Mouse (Mus musculus): Measurements from ENCODE around the gene Pkm.

Pkm gene

DNA sequence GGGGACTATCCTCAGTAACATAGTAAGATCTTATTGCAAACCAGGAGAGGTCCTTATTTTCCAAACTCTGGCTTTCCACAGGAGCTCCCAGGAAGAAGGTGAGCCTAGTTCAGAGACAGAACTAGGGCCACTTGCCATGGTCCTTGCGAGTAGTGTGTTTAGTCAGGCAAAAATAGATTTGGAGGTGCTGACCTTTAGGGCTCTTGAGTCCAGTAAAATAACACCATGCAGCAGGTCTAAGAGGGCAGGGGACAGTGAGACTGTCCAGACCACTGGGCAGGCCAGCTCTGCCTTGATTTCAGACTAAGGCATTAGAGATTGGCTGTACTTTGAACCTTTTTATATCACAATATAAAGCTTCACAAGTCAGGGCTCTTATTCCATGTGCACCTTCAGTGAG lies 10.6 kb downstream of the Pkm start:
- no peak for DNase-seq

DNA sequence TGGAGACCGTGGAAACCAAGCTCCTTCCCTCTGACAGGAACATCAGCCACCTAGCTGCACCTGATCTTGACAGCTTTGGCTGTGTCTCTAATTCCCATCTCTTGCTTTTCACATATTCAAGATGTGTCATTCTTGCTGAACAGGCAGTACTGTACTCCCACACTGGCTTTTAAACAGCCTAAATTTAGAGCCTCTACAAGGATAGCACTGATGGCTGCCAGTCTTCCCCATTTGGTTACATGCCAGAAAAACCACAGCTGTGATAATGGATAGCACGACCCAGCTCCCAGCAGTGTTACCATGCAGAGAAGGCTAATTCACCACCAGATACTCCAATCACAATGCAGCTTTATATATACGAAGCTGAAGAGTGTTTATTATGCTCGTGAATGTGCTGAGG lies 11.1 kb downstream of the Pkm start:
- no peak for DNase-seq

DNA sequence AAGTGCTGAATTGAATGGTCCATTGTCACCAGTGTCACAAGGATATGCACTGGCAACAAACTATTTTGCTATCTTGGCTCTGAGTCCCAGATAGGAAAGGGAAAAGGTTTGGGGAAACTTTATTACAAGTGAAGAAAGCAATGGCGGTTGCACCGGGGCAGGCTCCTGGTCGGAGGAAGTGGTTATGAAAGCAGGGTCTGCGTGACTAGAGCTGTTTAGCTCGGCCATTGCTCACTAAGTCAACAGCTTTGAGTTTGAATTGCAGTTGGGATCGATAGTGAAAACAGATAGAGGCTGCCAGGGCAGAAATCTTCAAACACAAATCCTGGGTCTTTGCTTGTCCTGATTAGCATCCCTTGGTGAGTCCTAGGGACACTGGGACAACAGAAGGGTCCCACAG lies 11.7 kb downstream of the Pkm start:
- no peak for DNase-seq

DNA sequence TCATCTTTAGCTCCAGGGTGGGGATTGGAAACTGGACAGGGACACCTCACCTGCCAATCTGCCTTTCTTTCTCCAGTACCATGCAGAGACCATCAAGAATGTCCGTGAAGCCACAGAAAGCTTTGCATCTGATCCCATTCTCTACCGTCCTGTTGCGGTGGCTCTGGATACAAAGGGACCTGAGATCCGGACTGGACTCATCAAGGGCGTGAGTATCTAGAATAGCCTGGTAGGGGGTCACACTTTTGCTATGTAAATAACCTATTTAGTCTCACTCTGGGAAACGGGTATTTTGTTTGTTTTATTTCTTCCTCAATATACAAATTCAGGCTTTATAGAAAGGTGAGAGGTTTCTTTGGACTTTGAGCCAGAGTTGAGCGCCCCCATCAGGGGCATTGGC lies 12.3 kb downstream of the Pkm start:
- no peak for DNase-seq

DNA sequence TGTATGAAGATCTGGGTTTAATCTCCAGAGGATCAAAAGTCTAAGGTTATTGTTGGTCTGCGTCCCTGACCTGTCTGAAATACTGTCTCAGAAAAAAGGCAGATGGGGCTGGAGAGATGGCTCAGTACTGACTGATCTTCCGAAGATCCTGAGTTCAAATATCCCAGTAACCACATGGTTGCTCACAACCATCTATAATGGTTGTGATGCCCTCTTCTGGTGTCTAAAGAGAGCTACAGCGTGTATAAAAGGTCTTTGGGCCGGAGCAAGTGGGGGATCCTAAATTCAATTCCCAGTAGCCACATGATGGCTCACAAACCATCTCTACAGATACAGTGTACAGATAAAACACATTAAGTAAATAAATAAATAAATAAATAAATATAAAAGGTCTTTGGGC lies 13.0 kb downstream of the Pkm start:
- DNase-seq, result no peak

DNA sequence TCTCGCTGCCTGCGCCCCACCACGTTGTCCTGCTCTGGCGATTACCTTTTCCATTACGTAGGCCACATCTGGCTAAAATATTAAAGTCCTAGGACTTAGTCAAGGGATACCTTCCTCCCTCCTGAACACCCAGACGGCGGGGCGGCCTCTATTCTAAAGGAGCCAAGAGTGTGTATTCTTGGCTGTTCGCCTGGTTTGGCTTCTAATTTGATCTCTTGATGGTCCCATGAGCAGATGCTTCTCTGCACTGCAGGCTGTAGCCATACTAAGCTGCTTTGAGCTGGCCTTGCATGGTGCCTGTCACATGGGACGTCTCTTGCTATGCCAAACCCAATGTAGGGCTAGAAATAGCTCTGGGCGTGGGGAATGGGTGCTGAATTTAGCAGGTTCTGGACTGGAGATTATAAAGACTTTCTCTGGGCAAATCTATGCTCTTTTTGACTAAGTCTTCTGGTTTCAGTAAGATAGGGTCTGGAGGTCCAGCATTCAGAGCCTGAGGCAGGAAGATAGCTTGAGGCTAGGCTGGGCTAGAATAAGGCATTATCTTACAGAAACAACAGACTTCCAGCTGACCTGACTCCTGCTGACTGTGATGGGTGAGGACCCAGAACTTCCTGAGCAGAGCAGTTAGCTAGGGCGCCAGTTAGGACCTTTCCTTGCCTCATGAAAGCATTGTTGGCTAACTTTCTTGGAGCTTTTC lies 16.2 kb downstream of the Pkm start:
- DNase-seq, result peak; percentile 57 to 63

DNA sequence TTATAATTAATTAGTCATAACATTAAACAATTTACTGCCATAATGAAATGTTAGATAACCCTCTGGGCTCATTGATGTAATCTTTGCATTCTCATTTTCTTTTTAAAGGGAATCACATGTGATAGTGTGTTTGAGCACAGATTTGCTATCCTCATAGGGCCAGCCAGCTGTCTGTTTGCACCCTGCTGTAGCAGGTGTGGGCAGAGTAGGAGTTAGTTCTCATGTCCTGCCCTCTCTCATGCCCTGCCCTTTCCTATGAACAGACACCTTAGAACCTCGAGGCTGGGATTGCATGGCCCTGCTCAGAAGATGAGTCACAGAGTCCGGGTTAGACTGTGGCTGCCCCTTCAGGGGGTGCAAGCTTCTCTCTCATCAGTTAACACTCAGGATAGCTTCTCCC lies 17.3 kb downstream of the Pkm start:
- DNase-seq, result no peak

DNA sequence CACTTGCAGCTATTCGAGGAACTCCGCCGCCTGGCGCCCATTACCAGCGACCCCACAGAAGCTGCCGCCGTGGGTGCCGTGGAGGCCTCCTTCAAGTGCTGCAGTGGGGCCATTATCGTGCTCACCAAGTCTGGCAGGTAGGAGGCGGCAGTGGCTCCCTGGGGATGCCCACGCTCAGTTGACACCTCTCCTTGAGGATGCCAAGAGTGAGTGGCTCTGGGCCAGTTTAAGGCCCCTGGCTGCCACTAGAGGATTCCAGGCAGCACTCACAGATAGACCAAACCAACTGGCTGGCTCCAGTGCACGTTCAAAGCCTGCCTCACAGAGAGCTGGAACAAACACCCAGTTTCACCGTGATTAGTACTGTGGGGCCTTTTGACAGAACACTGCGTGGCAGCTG lies 19.4 kb downstream of the Pkm start:
- no peak for DNase-seq

DNA sequence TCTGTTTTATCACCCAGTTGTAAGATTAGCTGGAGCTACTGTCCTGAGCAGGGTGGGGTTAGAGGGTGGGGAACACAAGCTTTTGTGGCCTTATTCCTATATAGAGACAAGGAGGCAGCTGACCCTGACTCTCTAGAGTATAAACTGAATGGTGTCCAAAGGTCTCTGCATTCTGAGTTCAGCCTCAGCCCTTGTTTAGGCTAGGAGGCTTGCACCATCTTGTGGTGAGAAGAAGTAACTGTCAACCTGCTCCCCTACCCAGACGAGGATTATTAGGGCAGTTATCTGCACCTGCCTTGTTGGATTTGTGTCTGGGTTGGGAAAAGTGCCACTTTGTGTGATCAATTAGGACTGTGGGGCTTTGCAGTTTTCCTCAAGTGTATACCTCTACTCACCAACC lies 22.1 kb downstream of the Pkm start:
- DNase-seq, result peak; percentile 55 to 68

DNA sequence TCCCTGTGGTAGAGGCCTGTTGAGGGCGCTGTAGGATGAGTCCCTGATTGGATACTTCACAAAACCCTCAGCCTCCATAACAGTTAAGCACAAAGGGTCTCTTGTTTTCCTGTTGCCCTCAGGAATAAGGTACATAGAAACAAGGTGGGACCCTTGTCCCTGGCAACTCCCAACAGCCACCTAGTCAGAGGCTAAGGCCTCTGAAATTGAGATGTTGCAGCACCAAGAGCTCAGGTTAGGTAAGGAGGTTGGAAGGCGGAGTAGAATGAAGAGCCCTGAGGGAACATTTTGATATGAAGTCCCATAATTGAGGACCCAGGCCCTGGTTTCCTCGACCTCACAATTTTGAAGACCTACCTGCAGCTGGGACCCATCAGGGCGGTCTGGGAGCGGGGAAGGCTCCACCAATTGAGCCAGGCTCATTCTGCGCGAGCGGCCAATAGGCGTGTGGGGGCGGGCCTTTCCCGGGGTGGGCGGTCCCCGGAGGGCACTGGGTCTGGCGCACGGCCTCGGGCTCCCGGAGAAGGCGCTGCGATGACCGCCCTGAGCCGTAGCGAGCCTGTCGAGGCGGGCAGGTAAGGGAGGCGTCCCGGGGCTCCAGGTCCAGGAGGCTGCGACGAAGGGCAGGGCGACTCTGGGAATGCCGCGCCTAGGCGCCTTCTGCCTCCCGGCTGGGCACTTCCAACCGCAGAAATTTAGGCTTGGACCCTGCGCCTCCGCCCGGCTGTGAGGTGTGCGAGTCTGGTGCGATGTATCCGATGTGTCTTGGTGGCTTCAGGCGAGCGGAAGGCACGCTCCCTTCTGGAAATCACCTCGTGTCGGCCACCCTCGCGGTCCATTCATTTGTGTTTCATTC lies 23.7 kb downstream of the Pkm start, which contains the start of gene Gramd2:
Gene Gramd2, plus strand, starts transcription at position 467 of the 856 bp plus-strand sequence.
- DNase-seq, result peak; percentile 84 to 85

DNA sequence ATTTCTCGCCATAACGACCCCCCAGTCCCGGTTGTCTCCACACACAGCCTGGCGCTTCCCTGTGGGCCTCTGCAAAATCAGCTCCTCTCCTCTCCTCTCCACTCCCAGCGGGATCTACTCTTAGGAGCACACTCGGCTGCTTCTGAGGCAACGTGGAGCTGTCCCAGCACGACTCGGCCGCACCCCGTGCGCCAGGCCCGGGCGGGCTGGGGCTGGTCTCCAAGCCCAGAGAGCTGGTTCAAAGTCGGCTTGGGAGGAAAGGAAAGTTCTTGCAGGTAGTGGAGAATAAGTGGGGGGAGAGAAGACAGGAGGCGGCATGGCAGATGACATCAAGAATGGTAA lies 24.3 kb downstream of the Pkm start:
- DNase-seq, result no peak

DNA sequence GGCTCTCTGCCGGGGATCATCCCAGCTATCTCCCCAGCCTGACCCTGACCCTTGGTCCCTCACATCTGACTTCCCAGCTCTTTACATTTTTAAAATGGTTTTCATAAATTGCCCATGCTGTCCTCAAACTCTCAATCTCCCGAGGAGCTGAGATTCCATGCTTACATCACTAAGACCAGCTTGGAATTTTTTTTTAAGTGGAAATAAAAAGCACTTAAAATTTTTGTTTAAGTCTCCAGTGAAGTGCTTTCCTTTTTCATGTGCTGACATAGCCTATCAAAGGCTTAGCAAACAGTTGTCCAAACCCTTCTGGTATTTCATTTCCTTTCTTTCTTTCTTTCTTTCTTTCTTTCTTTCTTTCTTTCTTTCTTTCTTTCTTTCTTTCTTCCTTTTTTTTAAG lies 27.9 kb downstream of the Pkm start:
- DNase-seq, result no peak

DNA sequence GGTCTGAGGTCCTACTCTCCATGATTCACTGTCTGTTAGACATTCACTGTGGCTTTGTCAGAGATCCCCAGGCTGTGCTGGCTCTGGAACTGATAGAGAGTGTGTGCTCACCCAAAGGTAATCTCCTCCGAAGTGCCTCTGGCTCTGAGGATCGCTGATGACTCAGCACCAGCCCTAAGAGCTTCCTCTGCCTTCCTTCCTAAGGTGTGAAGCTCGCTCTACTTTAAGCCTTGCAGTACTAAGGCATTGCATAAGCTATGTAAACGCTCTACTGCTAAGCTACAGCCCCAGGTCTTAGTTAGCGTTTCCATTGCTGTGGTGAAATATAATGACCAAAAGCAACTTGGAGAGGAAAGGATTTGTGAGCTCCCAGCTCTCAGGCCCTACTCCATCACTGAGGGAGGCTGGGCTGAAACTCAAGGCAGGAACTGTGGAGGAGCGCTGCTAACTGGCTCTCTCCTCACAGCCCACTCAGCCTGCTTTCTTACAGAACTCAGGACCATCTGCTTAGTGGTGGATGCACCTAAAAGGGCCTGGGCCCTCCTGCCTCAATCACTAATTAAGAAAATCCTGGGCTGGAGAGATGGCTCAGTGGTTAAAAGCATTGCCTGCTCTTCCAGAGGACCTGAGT lies 31.4 kb downstream of the Pkm start:
- DNase-seq, result no peak

DNA sequence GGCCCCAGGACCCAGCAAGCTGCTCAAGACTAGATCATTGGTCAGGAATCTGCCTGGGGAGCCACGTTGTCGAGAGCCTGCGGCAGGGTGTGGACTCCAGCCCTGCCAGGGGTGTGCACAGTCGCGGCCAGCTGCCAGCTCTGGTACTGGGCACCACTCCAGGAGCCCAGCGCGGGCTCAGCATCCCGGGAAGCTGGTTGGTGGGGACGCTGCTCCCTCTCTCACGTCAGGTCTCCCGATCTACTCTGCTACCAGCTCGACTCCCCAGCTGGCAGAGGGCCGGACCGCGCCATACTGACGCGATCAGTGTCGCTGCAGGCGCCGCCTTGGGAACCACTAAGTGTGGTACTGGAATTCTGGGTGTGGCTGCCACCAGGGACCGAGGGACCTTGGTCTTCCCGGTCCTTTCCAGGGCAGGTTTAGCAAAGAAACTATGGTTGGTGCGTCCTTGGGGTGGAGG lies 35.5 kb downstream of the Pkm start:
- DNase-seq, result peak; percentile 61 to 67

DNA sequence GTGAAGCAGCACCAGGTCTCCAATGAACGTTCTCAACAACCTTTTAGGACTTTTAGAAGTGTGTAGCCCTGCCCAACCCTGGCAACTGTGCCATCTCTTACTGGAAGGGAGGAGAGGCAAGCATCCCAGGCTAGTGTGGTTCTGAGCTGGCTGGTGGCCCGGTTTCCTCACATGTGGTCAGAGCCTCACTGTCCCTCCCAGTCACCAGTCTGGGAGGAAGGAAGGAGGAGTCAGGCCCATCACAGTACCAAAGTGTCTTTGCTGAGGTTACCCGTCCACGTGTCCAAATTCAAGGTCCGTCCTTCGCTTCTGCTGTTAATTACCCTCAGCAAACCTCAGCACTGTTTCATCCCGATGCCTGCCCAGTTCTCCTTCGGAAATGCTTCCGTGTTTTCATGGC lies 36.0 kb downstream of the Pkm start:
- DNase-seq, result peak; percentile 60 to 69

DNA sequence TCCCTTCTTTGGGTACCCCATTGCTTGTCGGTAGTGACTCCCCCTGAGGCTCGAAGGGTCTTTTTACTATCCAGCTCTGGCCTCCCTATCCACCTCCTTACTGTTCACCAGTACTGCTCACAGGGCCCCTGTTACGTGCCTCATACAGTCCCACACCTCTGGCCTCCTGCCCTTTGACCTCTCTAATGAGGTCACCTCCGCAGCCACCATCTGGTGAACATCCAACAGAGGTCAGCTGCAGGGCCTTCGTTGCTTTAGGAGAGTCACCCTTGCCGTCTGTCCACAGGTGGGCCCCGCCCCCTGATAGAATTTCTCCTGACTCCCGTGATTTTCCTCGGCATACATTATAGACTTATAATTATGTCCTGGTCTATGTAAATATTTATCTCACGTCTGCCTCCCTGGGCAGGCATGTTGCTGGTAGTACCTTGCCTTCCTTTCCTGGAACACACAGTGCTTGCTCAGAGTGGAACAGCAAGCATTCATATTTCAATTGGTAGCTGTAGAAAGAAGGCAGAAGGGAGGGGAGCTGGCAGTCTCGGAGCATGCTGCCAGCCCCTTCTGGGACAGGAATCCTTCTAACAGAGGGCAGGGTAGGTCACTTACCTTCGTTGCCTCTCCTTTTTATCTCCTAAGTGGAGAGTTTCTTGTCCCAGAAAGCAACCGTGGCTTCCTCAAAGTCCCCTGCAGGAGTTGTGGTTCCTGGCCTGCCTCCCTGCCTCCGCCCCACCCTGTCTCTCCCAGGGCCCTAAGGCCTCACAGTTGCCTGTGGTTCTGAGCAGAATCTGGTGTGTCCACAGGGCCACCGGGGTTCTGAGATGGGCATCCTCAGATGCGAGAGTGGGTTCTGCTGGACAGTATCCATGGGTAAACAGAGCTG lies 38.6 kb downstream of the Pkm start:
- DNase-seq, result no peak

DNA sequence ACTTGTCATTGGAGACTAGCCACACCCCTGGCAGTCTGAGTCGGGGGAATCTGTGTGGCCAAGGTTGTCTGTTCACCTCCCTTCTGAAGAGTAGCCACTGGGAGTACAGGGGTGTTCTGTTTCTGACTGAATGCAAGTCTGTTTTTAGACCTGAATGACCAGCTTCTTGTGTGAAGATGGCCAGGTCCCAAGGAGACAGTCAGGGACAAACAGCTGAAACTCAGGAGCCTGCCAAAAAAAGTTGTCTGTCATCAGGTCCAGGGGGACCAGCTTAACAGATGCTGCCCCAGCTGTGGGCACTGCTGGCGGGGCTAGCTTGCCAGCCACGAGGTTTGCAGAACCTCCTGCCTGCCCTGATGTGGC lies 39.3 kb downstream of the Pkm start:
- DNase-seq, result no peak

DNA sequence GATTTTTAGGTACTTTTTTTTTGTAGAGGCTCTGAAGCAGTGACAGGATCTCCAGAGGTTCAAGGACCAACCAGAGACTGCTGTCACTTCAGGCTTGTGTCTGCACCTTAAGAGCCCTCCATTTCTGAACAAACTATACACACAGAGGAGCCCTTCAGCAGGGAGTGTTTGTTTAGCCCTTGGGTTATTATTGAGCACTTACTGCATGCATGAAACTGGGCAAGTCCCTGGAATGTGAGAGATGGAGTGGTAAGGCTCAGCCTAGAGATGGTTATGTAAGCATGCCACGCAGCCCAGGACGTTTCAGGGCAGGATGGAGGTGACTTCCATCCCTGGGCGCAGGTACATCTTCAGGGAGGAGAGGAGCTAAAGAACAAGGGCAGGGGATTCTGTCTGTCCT lies 40.2 kb downstream of the Pkm start:
- no peak for DNase-seq

DNA sequence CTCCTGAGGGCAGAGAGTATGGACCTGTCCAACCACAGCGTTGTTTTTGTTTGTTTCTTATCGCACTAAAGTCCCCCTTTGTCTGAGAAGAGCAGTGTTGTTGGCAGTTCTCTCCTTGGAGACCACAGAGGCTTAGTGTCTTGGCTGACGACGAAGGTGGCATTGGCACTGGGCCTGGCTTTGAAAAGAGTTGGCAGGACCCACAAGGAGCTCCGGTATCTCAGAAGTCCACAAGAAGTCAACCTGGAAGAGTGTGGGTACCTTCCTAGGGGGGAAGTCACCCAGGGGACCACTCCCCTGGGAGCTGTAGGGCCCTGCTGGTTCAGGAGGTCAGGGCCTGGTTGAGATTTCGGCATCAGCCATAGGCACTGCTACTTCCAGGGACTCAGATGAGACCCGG lies 44.9 kb downstream of the Pkm start:
- DNase-seq, result peak in 1 of 2 experiments; percentile 6

DNA sequence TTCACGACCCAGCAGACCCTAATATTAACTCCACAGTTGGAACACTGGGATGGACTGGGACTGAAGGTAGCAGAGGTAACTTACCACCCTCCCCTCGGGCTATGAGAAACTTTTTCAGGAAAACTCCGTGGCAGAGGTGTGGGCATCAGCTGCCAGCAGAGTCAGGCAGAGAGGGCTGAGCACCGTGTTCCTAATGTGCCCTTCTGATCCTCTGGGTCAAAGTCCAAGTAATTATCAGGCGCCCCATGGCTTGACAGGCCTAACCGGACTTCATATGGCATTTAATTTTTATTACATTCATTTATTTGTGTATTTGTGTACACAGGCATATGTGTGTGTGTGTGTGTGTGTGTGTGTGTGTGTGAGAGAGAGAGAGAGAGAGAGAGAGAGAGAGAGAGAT lies 46.9 kb downstream of the Pkm start:
- DNase-seq, result no peak

DNA sequence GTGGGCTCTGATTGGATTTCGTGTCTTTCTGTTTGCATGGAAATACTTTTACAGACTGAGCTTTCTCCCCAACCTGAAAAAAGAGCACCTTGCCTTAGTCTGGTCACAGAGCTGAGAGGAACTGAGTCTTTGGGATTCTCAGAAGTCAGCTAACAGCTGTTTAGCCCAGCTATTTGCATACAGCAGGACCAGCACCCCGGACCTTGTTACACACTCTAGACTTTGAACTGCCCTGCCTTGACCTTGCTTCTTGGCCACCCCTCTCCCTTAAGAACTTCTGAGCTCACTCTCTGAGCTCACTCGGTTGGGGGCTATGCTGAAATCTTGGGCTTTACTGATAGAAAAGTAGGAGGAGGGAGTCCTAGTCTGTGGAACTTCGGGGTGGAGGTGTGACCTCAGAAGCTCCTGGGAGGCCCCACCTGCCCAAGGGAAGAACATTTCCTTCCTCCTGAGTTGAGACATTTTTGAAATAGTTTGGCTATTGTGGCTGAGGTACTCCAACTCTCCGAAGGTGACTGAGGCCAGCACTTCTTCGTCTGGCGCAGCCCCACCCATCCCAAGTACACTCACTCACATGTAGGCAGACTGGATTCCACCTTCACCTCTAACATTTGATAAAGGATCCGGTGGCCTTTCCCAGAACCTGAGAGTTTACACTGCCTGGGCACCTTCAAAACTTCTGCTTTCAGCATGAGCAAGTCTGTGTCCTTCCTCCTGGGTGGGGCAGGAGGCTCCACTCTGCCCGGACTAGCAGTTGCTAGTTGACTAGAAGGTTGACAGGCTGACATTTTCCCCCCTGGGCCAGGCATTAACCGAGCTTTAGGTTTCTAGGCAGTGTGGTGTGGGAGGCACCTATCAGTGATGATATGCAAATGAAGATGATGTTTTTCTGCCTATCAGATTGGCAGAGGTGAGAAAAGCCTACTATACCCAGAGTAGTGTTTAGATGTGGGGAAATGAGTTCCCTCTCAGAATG lies 51.0 kb downstream of the Pkm start:
- no peak for DNase-seq

DNA sequence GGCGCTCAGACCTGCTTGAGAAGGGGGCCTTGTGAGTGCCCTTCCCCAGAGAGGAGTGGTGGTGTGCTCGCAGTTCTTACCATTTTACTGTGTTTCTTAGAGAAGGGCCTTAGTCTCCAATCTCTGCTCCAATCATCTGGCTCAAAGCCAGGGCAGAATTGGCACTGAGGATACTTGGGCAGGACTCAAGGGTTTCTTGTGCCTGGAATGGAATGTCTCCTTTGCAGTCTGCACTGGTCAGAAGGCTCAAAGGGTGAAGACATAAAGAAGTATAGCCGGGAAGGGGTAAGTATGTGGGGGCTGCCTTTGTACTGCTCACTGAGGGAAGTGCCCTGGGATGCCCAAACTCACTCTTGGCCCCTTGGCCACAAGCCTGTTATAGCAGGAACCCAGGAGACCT lies 53.1 kb downstream of the Pkm start:
- DNase-seq, result no peak
